Mouse (Mus musculus): ENCODE results near the gene Lpp.

GRCm38 (mm10) chr16:24735754-24736153 lies 342.4 kb downstream of the Lpp start:
- TF ChIP-seq CTCF (IDR thresholded peaks at IDR 0.05; ENCODE audit: insufficient read depth, low read depth, low read length) (no peak), POLR2A (IDR thresholded peaks at IDR 0.05; ENCODE audit: insufficient read depth, low read depth, low read length) (no peak)
